Mouse (Mus musculus): Measurements from ENCODE around the gene Gnai2. TPM values are rescaled to one million over a fixed set of nuclear protein-coding genes. Genes with fewer than 3 reads are reported as not detected.

Gnai2 gene
- polyA plus RNA-seq, 3 experiments from 2014 or later, result 136 to 264 (median 154) TPM

DNA sequence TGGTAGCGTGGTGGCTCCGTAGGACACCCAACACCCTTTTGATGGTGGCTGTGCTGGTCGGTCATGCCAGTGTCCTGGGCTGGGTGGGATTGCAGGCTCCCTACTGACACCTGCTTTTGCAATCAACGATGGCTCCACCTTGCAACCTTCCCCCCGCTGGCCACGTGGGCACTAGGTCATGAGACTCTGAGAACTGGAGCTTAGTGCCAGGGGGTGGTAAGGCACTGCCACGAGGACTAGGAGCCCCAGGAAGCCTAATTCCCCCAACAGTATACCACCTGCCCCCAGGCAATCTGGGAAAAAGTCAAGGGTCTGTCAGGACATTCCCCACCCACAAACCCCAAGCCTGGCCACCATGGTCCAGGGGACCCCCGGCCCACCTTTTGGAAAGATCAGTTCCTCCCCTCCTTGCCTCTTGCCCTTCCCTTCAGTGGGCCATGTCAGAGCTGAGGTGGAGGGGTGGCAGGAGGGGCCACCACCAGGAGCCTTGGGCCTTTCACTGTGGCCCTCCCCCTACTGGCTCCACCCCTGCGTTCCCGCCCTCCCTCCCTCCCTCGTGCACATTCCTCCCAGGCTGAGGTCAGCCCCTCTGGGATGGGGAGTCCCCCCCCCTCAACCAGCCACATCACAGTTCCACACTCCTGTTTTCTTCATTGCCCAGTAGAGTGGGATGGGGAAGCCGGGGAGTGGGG lies 26.3 kb downstream of the Gnai2 start, which contains the start of gene Sema3b:
Gene Sema3b (minus strand): TSS at position 489 of the 692 bp plus-strand sequence.
- ATAC-seq, result no peak

DNA sequence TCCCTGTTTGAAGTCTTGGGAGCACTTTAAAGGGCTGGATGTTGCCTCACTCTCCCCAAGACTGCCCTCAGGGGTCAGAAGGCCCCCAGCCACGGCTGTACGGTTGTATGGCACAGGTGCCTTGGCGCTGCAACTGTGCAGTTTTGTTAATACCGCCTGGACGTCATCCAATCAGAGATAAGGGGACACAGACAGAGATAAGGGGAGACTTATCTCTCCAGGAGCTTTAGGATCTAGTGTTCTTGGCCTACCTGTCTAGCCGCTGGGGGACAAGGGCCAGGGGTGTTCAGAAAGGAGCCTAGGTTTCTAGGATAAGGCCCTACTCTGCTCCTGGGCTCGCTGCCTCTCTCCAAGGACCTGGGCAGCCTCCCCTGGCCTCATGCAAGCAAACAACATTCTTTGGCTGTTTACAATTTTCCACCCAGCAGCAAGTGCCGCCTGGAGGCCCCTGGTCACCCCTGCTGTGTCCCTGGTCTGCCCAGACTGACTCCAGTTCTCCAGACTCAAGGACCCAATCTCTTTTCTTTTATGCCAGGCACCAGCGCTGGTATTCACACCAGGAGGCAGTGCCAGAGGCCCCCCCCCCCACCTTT lies 27.4 kb downstream of the Gnai2 start:
- no peak for ATAC-seq

DNA sequence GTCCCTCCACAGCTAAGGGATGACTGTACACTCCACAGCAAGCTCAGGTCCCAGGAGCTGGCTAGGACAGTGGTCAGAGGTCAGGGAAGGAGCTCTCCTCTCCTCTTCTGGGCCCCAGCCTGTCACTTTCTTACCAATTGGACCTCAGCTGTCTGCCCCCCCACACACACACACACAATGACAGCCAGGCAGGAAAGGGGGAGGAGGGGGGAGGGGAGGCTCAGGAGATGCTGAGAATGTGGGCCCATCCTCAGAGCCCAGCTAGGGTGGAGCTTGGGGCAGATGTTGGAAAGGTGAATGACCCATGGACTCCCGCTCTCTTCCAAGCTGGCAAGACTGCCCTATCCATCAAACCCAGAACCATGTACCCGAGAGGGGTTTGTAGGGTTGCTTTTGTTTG lies 28.1 kb downstream of the Gnai2 start:
- ATAC-seq, result no peak

DNA sequence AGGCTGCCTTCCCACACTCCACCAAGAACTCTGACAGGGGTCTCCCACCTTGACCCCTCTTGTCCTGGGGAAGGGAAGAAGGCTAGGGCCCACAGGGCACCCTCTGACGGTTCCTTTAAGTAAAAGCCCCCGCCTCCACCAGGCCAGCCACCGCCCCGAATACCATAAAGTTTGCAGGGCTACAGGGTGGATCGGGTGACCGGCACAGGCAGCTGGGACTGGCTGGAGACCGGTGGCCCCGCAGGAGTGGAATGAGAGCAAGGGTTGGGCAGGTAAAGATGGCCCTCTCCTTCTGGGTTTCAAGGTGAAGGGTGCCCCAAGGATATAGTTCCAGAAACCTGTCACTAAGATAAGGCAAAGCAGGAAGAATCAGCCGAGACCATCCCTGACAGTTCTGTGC lies 28.6 kb downstream of the Gnai2 start:
- no peak for ATAC-seq

GRCm38 (mm10) chr9:107605041-107605661 lies 30.0 kb downstream of the Gnai2 start:
- ATAC-seq, result no peak

GRCm38 (mm10) chr9:107603251-107603650 lies 31.9 kb downstream of the Gnai2 start:
- no peak for ATAC-seq

GRCm38 (mm10) chr9:107602068-107602648 lies 33.0 kb downstream of the Gnai2 start:
- peak; percentile 63 for ATAC-seq

DNA sequence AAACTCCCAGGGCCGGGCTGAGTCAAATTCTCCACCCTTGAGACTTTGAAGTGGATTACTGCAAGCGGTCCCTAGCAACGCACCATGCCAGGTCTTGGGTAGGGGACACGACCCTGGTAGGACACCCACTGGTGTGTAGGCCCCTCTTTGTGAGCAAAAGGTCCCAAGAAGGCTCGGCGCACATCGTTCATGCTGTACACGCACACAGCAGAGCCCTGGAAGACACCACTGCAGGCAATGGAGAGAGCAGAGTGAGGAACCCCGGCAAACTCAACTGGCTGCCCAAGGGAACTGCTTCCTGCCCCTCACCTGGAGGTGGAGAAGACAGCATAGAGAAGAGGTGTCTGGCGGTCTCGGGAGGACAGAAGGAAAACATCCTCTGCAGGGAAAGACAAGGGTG lies 33.9 kb downstream of the Gnai2 start:
- no peak for ATAC-seq

- ATAC-seq, result no peak
Measured at GRCm38 (mm10) chr9:107600745-107601144, 34.4 kb downstream of the Gnai2 start.

GRCm38 (mm10) chr9:107599842-107600241 lies 35.3 kb downstream of the Gnai2 start:
- no peak for ATAC-seq

DNA sequence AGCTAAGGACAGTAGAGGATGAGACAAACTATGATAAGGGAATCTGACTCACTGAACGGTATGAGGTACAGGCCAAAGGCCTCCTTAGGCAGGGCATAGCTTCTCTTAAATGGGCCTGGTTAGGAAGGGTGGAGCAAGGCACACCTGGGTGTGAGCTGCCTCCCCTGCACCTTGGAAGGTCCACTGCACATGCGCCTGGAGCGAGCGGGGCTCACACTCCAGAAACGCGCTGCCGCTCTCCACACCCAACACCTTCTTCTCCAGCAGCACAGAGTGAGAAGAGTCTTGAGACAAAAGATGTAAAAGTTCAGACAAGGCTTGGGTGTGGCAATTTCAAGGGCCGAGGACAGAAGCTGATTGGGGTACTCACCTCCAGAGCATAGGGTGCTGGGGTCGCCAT lies 35.7 kb downstream of the Gnai2 start:
- ATAC-seq, result no peak

- ATAC-seq, result no peak
Measured at GRCm38 (mm10) chr9:107598385-107598784, 36.8 kb downstream of the Gnai2 start.

- no peak for ATAC-seq
Measured at GRCm38 (mm10) chr9:107596619-107597569, 38.3 kb downstream of the Gnai2 start.

GRCm38 (mm10) chr9:107594281-107595062 lies 40.7 kb downstream of the Gnai2 start:
- ATAC-seq, result no peak

- ATAC-seq, result no peak
Measured at GRCm38 (mm10) chr9:107593101-107593976, 41.8 kb downstream of the Gnai2 start.

DNA sequence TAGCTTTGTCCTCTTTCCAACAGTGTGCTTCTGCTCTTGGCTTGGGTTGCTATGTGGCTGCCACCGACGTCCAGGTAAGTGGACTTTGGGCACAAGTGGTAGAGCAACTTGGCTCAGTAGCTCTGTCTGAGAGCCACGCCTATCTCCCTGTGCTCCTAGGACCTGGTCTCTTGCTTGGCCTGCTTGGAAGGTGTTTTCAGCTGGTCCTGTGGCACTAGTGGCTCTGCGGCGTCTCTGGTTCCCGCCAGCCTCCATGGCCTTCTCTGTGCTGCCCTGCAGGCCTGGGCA lies 44.5 kb downstream of the Gnai2 start:
- no peak for ATAC-seq

GRCm38 (mm10) chr9:107590058-107590772 lies 45.0 kb downstream of the Gnai2 start:
- no peak for ATAC-seq

DNA sequence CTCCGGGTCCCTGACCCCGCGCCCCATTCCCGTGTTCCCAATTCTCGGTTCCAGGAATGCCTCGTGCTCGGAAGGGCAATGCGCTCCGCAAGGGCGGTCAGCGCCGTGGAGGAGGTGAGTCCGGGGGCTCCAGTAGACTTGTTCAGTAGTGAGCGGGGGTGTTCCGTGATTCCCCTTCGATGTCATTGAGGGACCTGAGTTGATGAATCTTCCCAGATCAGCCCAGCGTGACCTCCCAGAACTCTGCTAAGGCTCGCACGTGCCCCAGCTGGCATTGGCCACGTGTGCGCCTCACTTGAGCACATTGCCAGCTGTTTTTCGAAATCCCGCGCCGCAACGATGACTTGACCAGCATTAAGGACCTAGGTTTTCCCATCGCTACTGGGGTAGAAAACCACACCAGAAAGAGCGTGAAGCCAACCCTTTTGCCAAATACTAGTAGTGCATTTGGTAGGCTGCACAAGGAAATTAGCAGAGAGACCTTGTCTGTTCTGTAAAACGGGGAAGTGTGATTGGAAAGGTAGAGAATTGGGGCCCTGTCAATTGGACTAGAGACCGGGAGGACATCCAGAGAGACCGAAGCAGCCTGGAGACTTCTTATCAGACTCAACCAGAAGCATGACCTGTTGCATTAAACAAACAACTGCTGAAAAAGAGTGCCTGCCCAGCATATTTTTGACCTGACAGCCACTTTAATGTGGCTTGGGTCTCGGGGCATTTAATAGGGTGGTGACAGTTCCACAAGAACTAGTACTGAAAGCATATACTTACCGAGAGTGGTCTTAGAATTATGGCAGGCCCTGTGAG lies 47.1 kb downstream of the Gnai2 start:
- ATAC-seq, result peak; percentile 4
